Comparison of ENCODE assay signal across 9 mouse cellular contexts in genomic region chr13:17975891-17976290, GRCm38 (mm10). TPM values are rescaled to one million over a fixed set of nuclear protein-coding genes. Genes with fewer than 3 reads are reported as not detected.
DNase-seq lines count a peak whose midpoint lies in the region; ATAC-seq and TF ChIP-seq lines count a peak whose summit lies in the region.
"Had no signal": no experiment of that assay in that cellular context is flagged by ENCODE, and none has a peak within 500 bp of the region (broad histone marks: within the 10 kb centered on the region; RNA-seq: fewer than 3 reads in every experiment).

No protein-coding gene starts in this region.

- H3K4me1 ChIP-seq in stomach, postnatal 0 days (replicated peaks; ENCODE audit: control insufficient read depth, insufficient read depth) = no peaks in the 10 kb centered on the region
- H3K4me1 ChIP-seq: limb, embryonic 13.5 days had no signal

- peak; percentile 97 for ATAC-seq in stomach, postnatal 0 days (ENCODE audit: low FRiP score, low TSS enrichment)

- WGBS in stomach, postnatal 0 days = 45% methylated on average over 2 of the region's 2 CpGs

- no peaks in the 10 kb centered on the region for H3K27me3 ChIP-seq in stomach, postnatal 0 days (ENCODE audit: control insufficient read depth, insufficient read depth, low read length)
- H3K27me3 ChIP-seq: limb, embryonic 13.5 days had no signal

- H3K4me3 ChIP-seq in stomach, postnatal 0 days (ENCODE audit: low read depth, low read length) = no peak overlapping the region
- H3K4me3 ChIP-seq: limb, embryonic 13.5 days had no signal

- H3K9me3 ChIP-seq in stomach, postnatal 0 days (ENCODE audit: control insufficient read depth, low read length) = no peaks in the 10 kb centered on the region
- H3K9me3 ChIP-seq: limb, embryonic 13.5 days had no signal

- H3K4me2 ChIP-seq in stomach, postnatal 0 days (replicated peaks; ENCODE audit: low read depth) = no peak overlapping the region
- H3K4me2 ChIP-seq: limb, embryonic 13.5 days had no signal

- TF ChIP-seq EP300 in stomach, postnatal 0 days (optimal IDR thresholded peaks at IDR 0.05) = no peak

- no peak overlapping the region for H3K9ac ChIP-seq in stomach, postnatal 0 days (ENCODE audit: low read length)
- H3K9ac ChIP-seq: limb, embryonic 13.5 days had no signal

- intact Hi-C loops in gastrocnemius, postnatal 14 days (cut with DNase I; ENCODE audit: low total_unique reads) = no loop called here
- intact Hi-C loops in left cerebral cortex, postnatal 10 days (cut with DNase I) = no loop called here

- DNase-seq in gastrocnemius, adult 18-20 months (ENCODE audit: low spot score) = peak; percentile 5
- DNase-seq in gastrocnemius, postnatal 14 days = no peak
- DNase-seq in spleen, adult 18-20 months = peak; percentile 15 to 19
- DNase-seq in spleen, postnatal 4 days (ENCODE audit: low spot score in 2 of 2) = no peak
- DNase-seq in fibroblast of lung, adult 2 months (ENCODE audit: low read depth) = peak; percentile 75
- peak; percentile 36 for DNase-seq in stomach, postnatal 0 days (ENCODE audit: low spot score)
- DNase-seq in left cerebral cortex, postnatal 10 days (ENCODE audit: extremely low spot score in 1 of 2, low spot score in 2 of 2) = no peak
- no peak for DNase-seq in testis, postnatal 14 days (ENCODE audit: low spot score)

- no peak overlapping the region for H3K27ac ChIP-seq in stomach, postnatal 0 days (replicated peaks)
- H3K27ac ChIP-seq: limb, embryonic 13.5 days had no signal

- H3K36me3 ChIP-seq in stomach, postnatal 0 days (ENCODE audit: control insufficient read depth, insufficient read depth, low read length) = no peaks in the 10 kb centered on the region
- H3K36me3 ChIP-seq: limb, embryonic 13.5 days had no signal

- TF ChIP-seq CTCF in stomach, postnatal 0 days (IDR thresholded peaks at IDR 0.05; ENCODE audit: low read depth) = no peak

RNA-seq across cellular contexts. Expression of gene Yae1d1, which starts 17.3 kb away (rescaled TPM):
- total RNA-seq in gastrocnemius, adult 18-20 months (2021) = 10 to 100 TPM; 12.7 to 13.9 TPM
- total RNA-seq in gastrocnemius, postnatal 14 days (2021) = 10 to 100 TPM; 13.9 to 16.7 TPM
- polyA plus RNA-seq in stomach, postnatal 0 days (2015; fragmentation: Nextera tagmentation; extraction: Ambion mirVana) = 44.2 and 45.9 TPM in 2 replicates
- 10 to 100 TPM; 30.6 to 32.5 TPM for total RNA-seq in left cerebral cortex, postnatal 10 days (2021)

RNA-seq across cellular contexts. Expression of gene Rala, which starts 31.9 kb away (rescaled TPM):
- total RNA-seq in gastrocnemius, adult 18-20 months (2021) = 10 to 100 TPM; 24.0 to 31.6 TPM
- 10 to 100 TPM; 22.9 to 26.3 TPM for total RNA-seq in gastrocnemius, postnatal 14 days (2021)
- polyA plus RNA-seq in stomach, postnatal 0 days (2015; fragmentation: Nextera tagmentation; extraction: Ambion mirVana) = 87.8 and 94.8 TPM in 2 replicates
- total RNA-seq in left cerebral cortex, postnatal 10 days (2021) = 100 to 1,000 TPM; 111 to 126 TPM

Comparison
In these comparisons a context has a peak if more than half of its experiments do, and no peak if none do; other contexts are left out.
1. DNase-seq: peak in gastrocnemius, adult 18-20 months (single experiment), spleen, adult 18-20 months (2 of 2), fibroblast of lung, adult 2 months (single experiment) and stomach, postnatal 0 days (single experiment); none in gastrocnemius, postnatal 14 days (single experiment), spleen, postnatal 4 days (0 of 2), left cerebral cortex, postnatal 10 days (0 of 2) and testis, postnatal 14 days (single experiment).